Mouse (Mus musculus) kidney, adult 2 months (tissue): ENCODE data around the gene Mov10l1.

Experiments used
- CTCF ChIP-seq: fragments of 200-500 bp; conservative IDR thresholded peaks from 2 replicates; pipeline ENCODE4 v1.5.1; 2011; ENCODE audit warnings: low read depth, mild to moderate bottlenecking, control low read depth, low read length, moderate library complexity, mixed read lengths; ENCODE audit not compliant: insufficient read depth, insufficient read length
- POLR2A ChIP-seq: fragments of 200-500 bp; IDR thresholded peaks from one replicate; pipeline ENCODE4 v1.6.1; 2011; ENCODE audit warnings: low read depth, low read length, control low read depth

GRCm38 (mm10) chr15:88979138-88979446, 3.6 kb upstream of the Mov10l1 start:
- TF ChIP-seq CTCF = no peak
- no peak for TF ChIP-seq POLR2A
